Mouse (Mus musculus): Measurements from ENCODE around the gene Dgkd.

Dgkd gene

DNA sequence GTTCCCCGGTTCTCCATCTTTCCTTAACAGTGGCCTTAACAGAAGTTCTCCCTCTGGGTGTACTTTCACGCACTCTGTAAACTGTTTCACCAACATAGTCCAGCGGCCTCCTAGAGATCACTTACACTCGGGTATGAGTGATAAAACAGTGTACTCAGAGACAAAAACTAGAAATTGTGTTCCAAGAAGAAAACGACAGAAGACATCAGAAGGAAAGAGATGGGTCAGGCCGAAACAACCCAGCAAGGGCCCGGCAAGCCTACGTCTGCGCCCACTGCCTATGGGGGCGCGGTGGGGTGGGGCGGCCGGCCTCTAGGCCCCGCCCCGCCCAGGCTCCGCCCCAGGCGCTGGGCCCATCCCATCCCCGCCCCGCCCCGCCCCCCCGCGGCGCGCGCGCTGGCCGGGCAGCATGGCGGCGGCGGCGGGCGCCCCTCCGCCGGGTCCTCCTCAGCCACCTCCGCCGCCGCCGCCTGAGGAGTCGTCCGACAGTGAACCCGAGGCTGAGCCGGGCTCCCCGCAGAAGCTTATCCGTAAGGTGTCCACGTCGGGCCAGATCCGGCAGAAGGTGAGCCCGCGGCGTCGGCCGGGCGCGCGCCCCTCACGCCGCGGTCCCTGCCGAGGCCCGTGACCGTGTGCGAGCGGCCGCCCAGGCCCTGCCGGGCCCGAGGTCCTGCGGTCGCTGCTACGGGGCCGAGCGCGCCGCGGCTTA is at the start of gene Dgkd:
TSS of gene Dgkd (plus strand) at position 396 of the 709 bp plus-strand sequence.
- in situ Hi-C loops (cut with MboI, MseI) = loop anchor here (10.0 kb wide), 1 partner anchor 1268 kb away; the partner anchor contains the start of genes Cops7b and Pde6d

DNA sequence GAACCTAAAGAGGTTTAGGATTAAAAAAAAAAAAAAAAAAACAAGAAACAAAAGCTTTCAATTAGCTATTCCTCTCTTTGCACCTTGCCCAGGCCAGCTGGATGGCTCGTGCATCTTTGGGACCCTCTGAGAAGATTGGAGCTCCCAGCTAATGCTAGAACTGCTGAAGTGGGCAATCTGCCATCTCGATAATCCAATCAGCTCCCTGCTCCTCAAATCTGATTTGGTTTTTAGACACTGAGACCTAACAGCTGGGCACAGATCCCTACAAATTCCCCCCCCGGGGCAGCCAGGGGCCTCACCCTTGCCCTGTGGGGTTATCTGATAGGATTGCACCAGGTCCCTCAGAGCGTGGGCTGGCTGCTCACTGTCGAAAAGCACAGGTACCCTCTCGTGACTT is 49.5 kb upstream of the Dgkd start, which contains the start of gene Sag:
TSS of gene Sag (plus strand) at position 105 of the 400 bp plus-strand sequence.
- in situ Hi-C loops (cut with MboI, MseI) = no loop called here

DNA sequence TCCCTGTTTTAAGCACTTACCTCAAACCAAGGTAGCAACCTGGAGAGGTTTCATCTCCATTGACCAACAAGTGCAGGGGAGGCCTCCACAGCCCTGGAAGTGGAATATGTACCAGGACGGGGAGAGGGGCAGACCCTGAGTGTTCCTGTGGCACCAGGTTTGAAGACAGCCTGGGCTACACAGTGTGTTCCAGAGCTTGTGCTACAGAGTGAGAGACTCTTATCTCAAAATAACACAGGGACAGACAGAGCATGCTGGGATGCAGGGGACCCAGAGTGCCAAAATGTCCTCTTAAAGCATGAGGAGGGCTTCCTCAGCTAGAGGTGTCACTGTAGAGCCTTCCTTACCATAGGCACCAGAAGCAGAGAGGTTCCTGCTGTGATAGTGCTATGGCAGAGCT is 45.3 kb upstream of the Dgkd start:
- in situ Hi-C loops (cut with MboI, MseI) = no loop called here

GRCm38 (mm10) chr1:87811391-87811790 is 41.7 kb upstream of the Dgkd start:
- in situ Hi-C loops (cut with MboI, MseI) = no loop called here

DNA sequence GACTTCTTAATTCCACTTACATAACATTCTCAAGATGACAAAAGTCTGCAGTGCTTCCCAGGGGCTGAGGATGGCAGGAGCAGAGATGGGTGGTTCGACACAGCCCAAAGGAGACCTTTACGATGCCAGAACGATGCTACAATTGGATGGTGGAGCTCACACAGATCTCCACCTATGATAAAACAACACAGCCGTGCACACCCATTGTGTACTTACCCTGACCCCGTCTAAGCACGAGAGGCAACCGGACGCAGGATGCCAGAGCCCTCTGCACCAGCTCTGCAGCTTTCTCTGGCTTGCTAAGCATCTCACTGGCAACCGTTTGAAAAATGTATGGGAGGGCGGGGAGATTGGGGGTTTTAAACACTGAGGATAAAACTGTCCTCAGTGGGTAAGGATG is 41.0 kb upstream of the Dgkd start:
- in situ Hi-C loops (cut with MboI, MseI) = no loop called here

DNA sequence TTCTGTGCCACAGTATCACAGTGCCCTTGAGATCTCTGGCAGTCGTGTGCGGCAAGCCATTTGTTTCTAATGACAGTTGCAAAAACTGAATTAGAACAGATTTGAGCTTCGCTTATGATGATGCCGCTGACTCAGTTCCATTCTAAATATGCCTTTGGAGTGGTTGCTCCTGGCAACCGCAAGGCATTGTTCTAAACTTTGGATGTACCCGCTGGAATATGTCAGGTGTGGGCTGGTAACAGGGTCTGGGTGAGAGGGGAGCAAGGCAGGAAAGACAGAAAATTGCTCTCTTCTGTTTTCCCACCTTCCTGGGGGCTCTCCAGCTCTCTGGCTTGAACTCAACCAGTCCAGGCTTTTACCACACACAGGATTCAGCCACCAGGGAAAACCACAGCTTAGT is 39.9 kb upstream of the Dgkd start:
- in situ Hi-C loops (cut with MboI, MseI) = no loop called here

- in situ Hi-C loops (cut with MboI, MseI) = no loop called here
These were observed 39.4 kb upstream of the Dgkd start for GRCm38 (mm10) chr1:87813681-87814080.

DNA sequence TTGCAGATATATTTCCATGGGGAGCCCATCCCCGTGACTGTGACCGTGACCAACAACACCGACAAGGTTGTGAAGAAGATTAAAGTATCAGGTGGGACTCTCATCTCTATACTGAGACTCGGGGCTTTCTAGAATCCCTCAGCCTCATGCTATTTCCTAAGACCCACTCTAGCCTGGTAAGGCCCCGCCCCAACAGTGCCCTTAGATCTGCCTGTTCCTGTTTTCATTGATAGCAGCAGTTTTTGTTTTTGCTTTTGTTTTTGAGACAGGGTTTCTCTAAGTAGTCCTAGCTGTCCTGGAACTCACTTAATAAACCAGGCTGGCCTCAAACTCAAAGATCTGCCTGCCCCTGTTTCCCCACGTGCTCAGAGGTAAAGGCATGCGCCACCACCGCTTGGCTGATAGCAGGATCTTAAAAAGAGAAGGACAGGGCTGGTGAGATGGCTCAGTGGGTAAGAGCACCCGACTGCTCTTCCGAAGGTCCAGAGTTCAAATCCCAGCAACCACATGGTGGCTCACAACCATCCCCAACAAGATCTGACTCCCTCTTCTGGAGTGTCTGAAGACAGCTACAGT is 28.6 kb upstream of the Dgkd start:
- in situ Hi-C loops (cut with MboI, MseI) = no loop called here

- in situ Hi-C loops (cut with MboI, MseI) = loop anchor here (5.0 kb wide), 1 partner anchor 382 kb away; the partner anchor contains the start of gene Dnajb3
These were observed 27.8 kb upstream of the Dgkd start for GRCm38 (mm10) chr1:87825281-87825680.

- in situ Hi-C loops (cut with MboI, MseI) = loop anchor here (5.0 kb wide), 1 partner anchor 381 kb away; the partner anchor contains the start of gene Dnajb3
These were observed 27.1 kb upstream of the Dgkd start for GRCm38 (mm10) chr1:87825991-87826390.

DNA sequence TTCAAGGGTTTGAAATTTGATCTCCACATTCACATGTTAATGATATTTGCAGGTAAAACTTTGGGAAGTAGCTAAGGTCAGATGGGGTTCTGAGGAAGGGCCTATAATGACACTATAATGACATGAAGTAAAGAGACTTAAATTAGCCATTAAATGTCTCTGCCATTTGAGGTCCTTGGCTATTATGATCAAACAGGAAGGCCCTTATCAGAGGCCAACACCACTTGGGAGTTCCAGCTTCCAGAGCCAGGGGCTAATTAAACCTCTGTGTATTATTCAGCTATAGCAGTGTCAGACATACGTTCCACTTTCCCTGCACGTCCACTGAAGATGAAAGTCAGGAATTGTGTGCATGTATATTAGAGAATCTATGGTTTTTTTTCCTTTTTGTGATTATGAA is 26.6 kb upstream of the Dgkd start:
- in situ Hi-C loops (cut with MboI, MseI) = loop anchor here (5.0 kb wide), 1 partner anchor 381 kb away; the partner anchor contains the start of gene Dnajb3

GRCm38 (mm10) chr1:87827476-87827875 is 25.6 kb upstream of the Dgkd start:
- in situ Hi-C loops (cut with MboI, MseI) = loop anchor here (5.0 kb wide), 1 partner anchor 380 kb away; the partner anchor contains the start of gene Dnajb3

- in situ Hi-C loops (cut with MboI, MseI) = loop anchor here (5.0 kb wide), 1 partner anchor 379 kb away; the partner anchor contains the start of gene Dnajb3
These were observed 24.9 kb upstream of the Dgkd start for GRCm38 (mm10) chr1:87828185-87828584.

DNA sequence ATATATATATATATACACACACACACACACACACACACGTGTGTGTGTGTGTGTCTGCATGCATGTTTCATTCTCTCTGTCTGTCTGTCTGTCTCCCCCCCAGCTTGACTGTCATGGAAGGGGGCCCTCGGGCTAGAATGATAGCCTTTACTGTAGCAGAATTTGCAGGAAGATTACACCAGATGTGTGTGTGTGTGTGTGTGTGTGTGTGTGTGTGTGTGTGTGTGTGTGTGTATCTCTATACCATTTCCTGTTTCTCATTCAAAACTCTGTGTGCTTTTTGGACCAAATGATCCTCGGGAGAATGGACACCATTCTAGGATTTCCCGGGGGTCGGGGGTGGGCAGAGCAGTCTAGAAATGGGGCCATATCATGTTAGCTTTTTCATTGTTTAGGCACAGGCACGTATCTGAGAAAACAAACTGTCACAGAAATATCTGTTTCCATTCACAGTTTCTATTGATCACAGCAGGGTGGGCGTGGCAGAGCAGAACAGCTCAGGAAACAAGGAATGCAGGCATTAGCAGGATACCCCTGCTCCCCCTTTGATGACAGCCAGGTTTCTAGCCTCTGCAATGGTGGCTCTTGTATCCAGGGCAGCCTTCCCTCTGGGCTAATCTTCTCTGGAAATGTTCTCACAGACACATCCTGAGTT is 24.0 kb upstream of the Dgkd start:
- in situ Hi-C loops (cut with MboI, MseI) = loop anchor here (5.0 kb wide), 1 partner anchor 378 kb away; the partner anchor contains the start of gene Dnajb3

DNA sequence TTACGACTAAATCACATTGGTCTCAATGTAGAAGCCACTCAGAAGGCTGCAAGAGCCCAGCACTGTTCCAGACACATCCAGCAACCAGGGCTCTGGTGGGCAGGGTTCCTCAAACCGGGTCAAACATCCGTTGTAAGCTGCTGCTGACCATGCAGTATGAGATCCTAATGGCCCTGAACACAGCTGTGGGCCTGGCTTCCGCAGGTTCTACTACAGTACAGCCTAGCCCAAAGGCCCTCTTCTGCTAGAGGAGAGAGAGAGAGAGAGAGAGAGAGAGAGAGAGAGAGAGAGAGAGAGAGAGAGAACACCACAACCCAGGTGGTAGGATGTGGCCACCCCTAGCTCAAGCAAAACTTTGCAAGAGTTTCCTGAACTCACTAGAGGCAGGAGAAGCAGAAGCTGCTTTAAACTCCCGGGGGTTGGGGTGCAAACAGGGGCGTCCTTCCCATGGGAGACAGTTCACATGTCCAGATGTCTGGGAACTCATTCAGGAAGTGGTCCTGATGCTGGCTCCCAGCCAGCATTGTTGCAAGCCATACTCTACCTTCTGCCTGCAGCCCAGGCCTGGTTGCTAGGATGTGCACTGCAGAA is 23.4 kb upstream of the Dgkd start:
- in situ Hi-C loops (cut with MboI, MseI) = loop anchor here (5.0 kb wide), 1 partner anchor 378 kb away; the partner anchor contains the start of gene Dnajb3

GRCm38 (mm10) chr1:87836453-87836852 is 16.6 kb upstream of the Dgkd start:
- in situ Hi-C loops (cut with MboI, MseI) = no loop called here

DNA sequence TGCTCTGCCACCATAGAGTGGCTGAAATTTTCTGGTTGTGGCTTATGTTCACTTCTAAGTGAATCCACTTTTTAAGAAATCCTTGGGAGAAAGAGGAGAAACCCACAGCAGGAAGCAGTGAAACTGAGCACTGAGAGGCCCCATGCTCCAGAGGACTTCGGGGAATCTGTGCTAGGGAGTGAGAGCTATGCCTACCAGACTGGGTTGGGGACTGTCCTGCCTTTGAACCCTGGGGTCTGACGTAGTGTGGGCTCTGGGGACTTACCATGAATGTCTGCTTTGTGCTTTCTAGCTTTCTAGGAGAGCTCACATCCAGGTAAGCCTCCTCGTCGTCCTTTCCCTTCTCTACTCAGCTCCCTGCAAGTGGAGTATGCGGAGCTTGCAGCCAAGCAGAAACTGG is 16.1 kb upstream of the Dgkd start:
- in situ Hi-C loops (cut with MboI, MseI) = no loop called here

- in situ Hi-C loops (cut with MboI, MseI) = no loop called here
These were observed 12.5 kb upstream of the Dgkd start for GRCm38 (mm10) chr1:87840411-87841208.

- in situ Hi-C loops (cut with MboI, MseI) = no loop called here
These were observed 6.1 kb upstream of the Dgkd start for GRCm38 (mm10) chr1:87846801-87847474.

GRCm38 (mm10) chr1:87847475-87848168 is 5.5 kb upstream of the Dgkd start:
- in situ Hi-C loops (cut with MboI, MseI) = no loop called here
